Mouse (Mus musculus) megakaryocyte, embryonic 14.5 days (primary cell): ENCODE measurements around the gene Kndc1. TPM values are rescaled to one million over a fixed set of nuclear protein-coding genes. Genes with fewer than 3 reads are reported as not detected.
A peak's percentile ranks its signal among the peaks of the same experiment; 100 is the strongest.

Source experiments
- H3K27me3 ChIP-seq: replicated peaks from 2 replicates; pipeline ENCODE3; 2012; ENCODE audit warnings: inconsistent platforms
- H3K36me3 ChIP-seq: replicated peaks from 2 replicates; pipeline ENCODE3; 2012; ENCODE audit warnings: low read length, inconsistent platforms, mixed read lengths
- H3K4me1 ChIP-seq: 2 replicates; pipeline ENCODE4 v1.6.1; 2012; ENCODE audit warnings: inconsistent platforms
- H3K4me3 ChIP-seq: replicated peaks from 2 replicates; pipeline ENCODE3; 2012; ENCODE audit warnings: moderate library complexity, mild to moderate bottlenecking, inconsistent platforms
- H3K9me3 ChIP-seq: 2 replicates; pipeline ENCODE4 v1.6.1; 2012; ENCODE audit warnings: inconsistent platforms
- FLI1 ChIP-seq: IDR thresholded peaks from 2 replicates; pipeline ENCODE4 v1.6.1; 2012; ENCODE audit warnings: low read length, inconsistent platforms, mixed read lengths
- GATA1 ChIP-seq: IDR thresholded peaks from 3 replicates; pipeline ENCODE4 v1.6.1; 2012; ENCODE audit warnings: mixed read lengths, low read length, inconsistent platforms, borderline replicate concordance
- polyA plus RNA-seq: library from polyadenylated mRNA; stranded (reverse); fragments of >175 nt; gene quantifications from 2 replicates; pipeline ENCODE4 v1.2.3, GENCODE M21; 2012; ENCODE audit warnings: low replicate concordance; ENCODE audit not compliant: insufficient read depth

The Kndc1 gene
- polyA plus RNA-seq, 1 experiment = not detected

DNA sequence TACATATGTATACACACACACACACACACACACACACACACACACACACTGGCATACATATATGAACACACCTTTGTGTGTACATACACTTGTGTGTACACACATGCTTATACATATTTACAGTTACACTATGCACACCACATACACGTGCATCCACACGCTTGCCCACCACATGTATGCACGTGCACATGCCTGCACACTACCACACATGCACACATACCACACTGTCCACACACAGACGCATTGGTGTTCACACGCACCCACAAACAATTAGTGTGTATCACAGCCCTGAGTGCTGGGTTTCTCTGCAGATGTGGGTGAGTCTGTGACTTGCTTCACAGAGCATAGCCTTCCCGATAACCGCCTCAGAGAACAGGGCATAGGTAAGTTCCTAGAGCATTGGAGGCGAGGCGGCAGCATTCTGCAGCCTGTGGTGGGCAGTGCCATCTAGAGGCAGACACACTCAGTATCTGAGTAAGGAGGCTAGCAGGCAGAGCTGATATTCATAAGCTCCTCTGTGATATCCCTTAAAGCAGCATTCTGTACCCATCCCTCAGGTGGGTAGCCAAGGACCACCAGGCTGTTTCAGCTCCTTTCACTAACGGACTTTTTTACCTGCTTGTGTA is 17.2 kb upstream of the Kndc1 start:
- H3K36me3 ChIP-seq = no peaks in the 10 kb centered on the region
- peak overlapping the region; percentile 8 for H3K4me3 ChIP-seq
- no peaks in the 10 kb centered on the region for H3K9me3 ChIP-seq
- no peaks in the 10 kb centered on the region; the same call in 1 of the 2 replicates for H3K4me1 ChIP-seq
- H3K27me3 ChIP-seq = peaks cover 42% of the 10 kb centered on the region
- no peak for TF ChIP-seq GATA1
- no peak for TF ChIP-seq FLI1

DNA sequence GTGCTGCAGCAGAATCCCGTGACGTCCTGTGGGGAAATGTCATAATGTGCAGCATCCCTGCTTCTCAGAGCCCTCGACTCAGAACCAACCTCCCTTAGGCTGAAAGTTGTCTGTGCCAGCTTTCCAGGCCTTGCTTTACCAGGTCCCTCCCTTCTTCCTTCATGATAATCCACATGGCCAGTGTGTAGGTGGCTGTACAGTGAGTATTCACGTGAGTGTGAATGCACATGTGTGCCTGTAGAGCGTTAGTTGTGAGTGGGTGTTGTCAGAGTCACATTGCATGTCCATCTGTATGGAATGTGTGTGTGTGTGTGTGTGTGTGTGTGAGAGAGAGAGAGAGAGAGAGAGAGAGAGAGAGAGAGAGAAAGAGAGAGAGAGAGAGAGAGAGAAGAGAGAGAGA is 16.4 kb upstream of the Kndc1 start:
- peaks cover 41% of the 10 kb centered on the region for H3K27me3 ChIP-seq
- H3K36me3 ChIP-seq = no peaks in the 10 kb centered on the region
- H3K9me3 ChIP-seq = no peaks in the 10 kb centered on the region
- TF ChIP-seq GATA1 (no peak), FLI1 (no peak)
- H3K4me1 ChIP-seq = no peaks in the 10 kb centered on the region; the same call in 1 of the 2 replicates
- H3K4me3 ChIP-seq = no peak overlapping the region

DNA sequence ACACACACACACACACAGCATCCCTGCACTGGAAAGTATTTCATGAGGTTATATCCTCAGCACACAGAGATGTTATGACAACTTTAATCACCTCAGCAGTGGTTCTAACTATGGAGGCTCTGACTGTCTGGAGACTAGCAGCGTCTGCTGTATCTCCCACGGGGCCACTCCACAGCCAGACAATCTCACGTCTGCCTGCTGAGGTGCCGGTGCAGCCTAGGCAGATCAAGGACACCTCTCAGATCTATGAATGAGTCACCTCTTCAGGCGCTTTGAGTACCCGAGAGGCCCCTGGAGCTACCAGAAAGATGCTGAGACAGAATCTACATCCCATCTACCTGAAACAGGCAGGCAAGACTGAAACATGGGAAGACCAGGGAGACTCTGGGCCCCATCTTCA is 15.9 kb upstream of the Kndc1 start:
- TF ChIP-seq GATA1 = no peak
- TF ChIP-seq FLI1 = no peak
- no peak overlapping the region for H3K4me3 ChIP-seq
- peaks cover 2% of the 10 kb centered on the region; the same call in 1 of the 2 replicates for H3K9me3 ChIP-seq
- H3K27me3 ChIP-seq = peaks cover 43% of the 10 kb centered on the region
- H3K36me3 ChIP-seq = no peaks in the 10 kb centered on the region
- H3K4me1 ChIP-seq = no peaks in the 10 kb centered on the region; the same call in 1 of the 2 replicates

DNA sequence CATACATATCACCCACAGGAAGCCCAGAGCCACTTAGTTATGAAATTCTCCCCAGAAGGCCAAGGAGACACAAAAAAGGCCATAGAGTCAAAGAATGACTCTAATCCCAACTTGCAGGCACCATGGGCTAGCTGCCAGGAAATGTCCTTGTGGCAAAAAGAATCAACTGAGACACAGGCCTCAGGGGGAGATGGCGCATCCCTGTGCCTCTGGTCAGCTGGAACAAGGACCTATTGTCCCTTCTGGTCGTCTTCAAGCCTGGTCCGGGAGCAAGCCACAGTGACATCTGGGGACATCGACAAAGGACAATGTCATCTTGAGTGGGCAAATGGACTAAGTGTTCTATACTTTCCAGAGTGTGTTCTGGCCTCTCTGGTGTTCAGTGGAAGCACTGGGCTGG is 11.0 kb upstream of the Kndc1 start:
- Histone ChIP-seq H3K4me3 (no peak overlapping the region), H3K27me3 (peaks cover 28% of the 10 kb centered on the region), H3K4me1 (no peaks in the 10 kb centered on the region), H3K9me3 (peaks cover 4% of the 10 kb centered on the region), H3K36me3 (no peaks in the 10 kb centered on the region)
- TF ChIP-seq FLI1 = no peak
- no peak for TF ChIP-seq GATA1

DNA sequence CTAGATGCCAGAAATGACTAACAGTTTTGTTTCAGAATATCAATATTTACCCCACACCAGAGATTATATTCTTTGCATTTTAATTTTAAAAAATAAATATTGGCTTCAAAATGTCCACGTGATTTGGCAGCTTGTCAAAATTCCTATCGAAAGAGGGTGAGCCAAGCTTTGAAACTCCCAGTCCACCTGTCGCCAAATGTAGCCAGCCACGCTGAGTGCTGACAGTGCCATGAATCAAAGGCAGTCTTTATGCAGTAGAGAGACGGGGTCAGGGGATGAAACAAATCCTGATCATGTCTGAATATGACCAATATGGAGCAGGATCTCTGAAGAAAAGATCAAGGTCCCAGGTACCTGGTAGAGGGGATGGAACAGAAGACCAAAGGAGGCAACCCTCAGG is 2.7 kb upstream of the Kndc1 start:
- no peak for TF ChIP-seq FLI1
- no peak for TF ChIP-seq GATA1
- H3K36me3 ChIP-seq = no peaks in the 10 kb centered on the region
- no peaks in the 10 kb centered on the region for H3K4me1 ChIP-seq
- no peaks in the 10 kb centered on the region for H3K9me3 ChIP-seq
- H3K4me3 ChIP-seq = no peak overlapping the region
- peaks cover 63% of the 10 kb centered on the region for H3K27me3 ChIP-seq

DNA sequence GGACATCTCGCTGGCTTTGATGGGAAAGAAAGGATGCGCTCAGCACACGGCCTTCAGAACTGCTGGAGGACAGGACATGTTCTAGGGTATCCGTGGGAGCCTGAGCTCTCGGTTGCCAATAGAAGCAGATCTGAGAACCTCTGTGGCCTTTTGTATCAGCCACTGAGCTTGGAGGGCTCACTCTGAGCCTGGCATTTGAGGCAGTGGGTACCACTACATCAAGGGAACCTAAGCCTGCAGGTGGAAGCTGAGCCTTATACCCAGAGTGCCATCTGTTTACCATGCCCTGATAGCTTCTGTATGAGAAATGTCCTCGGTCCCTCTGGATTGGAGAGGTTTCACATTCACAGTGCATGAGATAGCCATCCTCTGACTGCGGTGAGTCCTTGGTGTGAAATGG is 1.8 kb downstream of the Kndc1 start:
- H3K9me3 ChIP-seq = no peaks in the 10 kb centered on the region; the same call in 1 of the 2 replicates
- no peaks in the 10 kb centered on the region for H3K36me3 ChIP-seq
- no peak overlapping the region for H3K4me3 ChIP-seq
- no peak for TF ChIP-seq FLI1
- no peak for TF ChIP-seq GATA1
- no peaks in the 10 kb centered on the region; the same call in 1 of the 2 replicates for H3K4me1 ChIP-seq
- H3K27me3 ChIP-seq = peaks cover 92% of the 10 kb centered on the region

DNA sequence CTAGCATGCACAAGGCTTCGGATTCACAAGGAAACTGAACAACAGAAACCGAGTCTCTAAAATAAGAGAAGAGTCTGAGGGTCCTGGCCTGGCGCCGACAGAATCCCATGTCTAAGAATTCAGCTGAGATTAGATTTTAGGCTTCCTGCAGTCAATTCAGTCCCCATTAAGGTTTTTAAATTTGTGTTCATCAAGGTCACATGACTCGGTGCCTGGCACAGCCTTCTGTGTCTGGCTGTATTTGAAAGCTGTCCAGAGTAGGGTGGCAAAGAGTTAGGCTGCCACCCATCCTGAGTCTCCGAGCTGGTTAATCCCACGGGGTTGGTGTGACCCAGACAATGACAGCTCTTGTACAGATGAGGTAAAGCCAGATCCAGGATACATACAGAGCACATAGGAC is 2.3 kb downstream of the Kndc1 start:
- no peaks in the 10 kb centered on the region for H3K36me3 ChIP-seq
- H3K9me3 ChIP-seq = no peaks in the 10 kb centered on the region; the same call in 1 of the 2 replicates
- peaks cover 94% of the 10 kb centered on the region for H3K27me3 ChIP-seq
- no peak for TF ChIP-seq GATA1
- no peak for TF ChIP-seq FLI1
- no peaks in the 10 kb centered on the region; the same call in 1 of the 2 replicates for H3K4me1 ChIP-seq
- no peak overlapping the region for H3K4me3 ChIP-seq

DNA sequence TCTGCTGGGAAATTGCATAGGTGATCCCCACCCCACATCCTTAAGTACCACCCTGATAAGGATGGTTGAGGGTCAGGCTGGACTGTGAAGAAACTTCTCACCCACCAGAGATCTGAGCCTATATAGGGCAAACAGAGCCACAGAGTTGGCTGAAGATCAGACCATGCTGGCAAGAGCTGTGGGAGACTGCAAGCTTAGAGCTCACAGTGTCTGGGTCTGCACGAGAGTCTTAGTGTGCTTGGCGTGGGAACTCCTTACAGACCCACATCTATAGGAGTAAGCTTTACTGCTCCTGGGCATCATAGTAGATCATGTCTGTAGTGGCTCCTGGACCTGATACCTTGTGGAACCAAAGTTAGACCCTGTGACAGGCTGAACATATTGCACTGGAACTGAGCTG is 4.1 kb downstream of the Kndc1 start:
- no peaks in the 10 kb centered on the region; the same call in 1 of the 2 replicates for H3K9me3 ChIP-seq
- TF ChIP-seq GATA1 (no peak), FLI1 (no peak)
- H3K36me3 ChIP-seq = no peaks in the 10 kb centered on the region
- peaks cover 92% of the 10 kb centered on the region for H3K27me3 ChIP-seq
- H3K4me1 ChIP-seq = no peaks in the 10 kb centered on the region; the same call in 1 of the 2 replicates
- no peak overlapping the region for H3K4me3 ChIP-seq

DNA sequence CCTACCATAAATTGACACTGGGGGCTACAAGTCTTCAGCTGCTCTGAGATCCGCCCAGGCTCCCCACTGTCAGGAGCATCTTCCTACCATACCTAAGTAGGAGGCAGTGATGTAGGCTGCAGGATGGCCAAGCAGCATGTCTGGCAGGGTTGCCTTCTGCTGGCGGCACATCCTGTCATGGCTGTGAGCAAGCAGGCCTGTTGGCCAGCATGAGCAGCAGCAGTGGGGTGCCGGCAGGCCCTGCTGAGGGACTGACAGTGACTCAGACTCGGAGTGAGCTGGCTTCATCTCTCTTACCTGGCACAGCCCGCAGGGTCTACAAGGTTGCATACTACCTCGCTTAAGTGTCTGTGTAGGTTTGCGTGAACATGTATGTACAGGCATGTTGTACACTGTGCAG is 5.0 kb downstream of the Kndc1 start:
- TF ChIP-seq GATA1 = no peak
- no peak for TF ChIP-seq FLI1
- Histone ChIP-seq H3K27me3 (peaks cover 91% of the 10 kb centered on the region), H3K4me1 (no peaks in the 10 kb centered on the region; the same call in 1 of the 2 replicates), H3K4me3 (peak overlapping the region; percentile 33), H3K9me3 (no peaks in the 10 kb centered on the region; the same call in 1 of the 2 replicates), H3K36me3 (no peaks in the 10 kb centered on the region)

DNA sequence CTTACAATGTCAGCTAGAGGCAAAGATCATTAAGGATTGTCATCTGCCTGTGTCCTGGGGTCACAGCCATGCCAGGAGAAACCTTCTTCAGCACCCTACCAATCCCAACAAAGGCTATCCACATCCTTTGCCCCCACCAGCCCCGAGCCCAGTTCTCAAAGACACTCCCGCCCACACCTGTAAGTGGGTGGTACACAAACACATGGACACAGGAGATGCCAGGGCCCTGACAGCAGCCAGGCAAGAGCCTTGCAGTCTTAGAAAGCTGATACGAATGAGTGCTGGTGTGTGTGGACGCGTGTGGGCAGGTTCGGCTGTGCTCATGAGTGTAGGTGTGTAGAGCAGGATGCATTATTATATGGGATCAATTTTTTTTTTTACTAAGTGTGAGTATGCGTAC is 6.0 kb downstream of the Kndc1 start:
- H3K4me3 ChIP-seq = no peak overlapping the region
- H3K27me3 ChIP-seq = peaks cover 89% of the 10 kb centered on the region
- no peaks in the 10 kb centered on the region for H3K36me3 ChIP-seq
- TF ChIP-seq GATA1 (no peak), FLI1 (no peak)
- H3K9me3 ChIP-seq = no peaks in the 10 kb centered on the region; the same call in 1 of the 2 replicates
- H3K4me1 ChIP-seq = peaks cover 5% of the 10 kb centered on the region
